Mouse (Mus musculus): ENCODE measurements around the gene Il17rd.

DNA sequence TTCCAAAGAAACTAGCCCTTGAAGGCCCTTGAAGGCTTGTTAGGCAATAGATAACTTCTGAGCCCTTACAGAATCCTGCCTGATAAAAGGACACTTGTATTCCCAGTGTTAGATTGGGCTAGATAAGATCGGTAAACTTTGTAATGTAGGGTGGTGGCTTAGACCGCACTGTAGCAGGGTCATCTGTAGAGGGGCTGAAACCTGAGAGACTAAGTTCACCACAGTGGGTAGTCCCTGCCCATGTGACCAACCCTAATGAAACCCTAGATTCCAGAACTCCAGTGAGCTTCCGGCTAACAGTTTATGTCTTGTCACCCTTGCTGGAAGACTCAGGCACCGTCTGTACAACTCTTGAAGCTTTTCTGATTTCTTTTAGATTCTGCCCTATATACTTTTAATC is 25.1 kb upstream of the Il17rd start:
- TF ChIP-seq POLR2A (IDR thresholded peaks at IDR 0.05; ENCODE audit: extremely low read depth, insufficient read depth, low read length): no peak
- no peak for TF ChIP-seq CTCF (IDR thresholded peaks at IDR 0.05; ENCODE audit: extremely low read depth, insufficient read depth, low read length)

Measured in cortical plate, adult 2 months (tissue).